Mouse (Mus musculus) midbrain, embryonic 13.5 days (tissue): ENCODE measurements around the gene Dlgap1. TPM values are rescaled to one million over a fixed set of nuclear protein-coding genes. Genes with fewer than 3 reads are reported as not detected.
A peak's percentile ranks its signal among the peaks of the same experiment; 100 is the strongest.

Experiments
- ATAC-seq: fragments of 200-750 bp; cut with Nextera tagmentation; 2 replicates; pipeline ENCODE4 v1.8.0; 2017; ENCODE audit warnings: mild to moderate bottlenecking, moderate TSS enrichment, moderate library complexity
- H3K27ac ChIP-seq: fragments of 300-500 bp; sonication (generic); 2 replicates; pipeline ENCODE4 v1.5.1; 2015; ENCODE audit warnings: inconsistent platforms, mild to moderate bottlenecking, moderate library complexity
- H3K27me3 ChIP-seq: fragments of 300-500 bp; sonication (generic); 2 replicates; pipeline ENCODE4 v1.6.1; 2015; ENCODE audit warnings: mild to moderate bottlenecking, inconsistent platforms
- H3K36me3 ChIP-seq: fragments of 300-500 bp; sonication (generic); 2 replicates; pipeline ENCODE4 v1.6.1; 2015; ENCODE audit warnings: mild to moderate bottlenecking, inconsistent platforms
- H3K4me1 ChIP-seq: fragments of 300-500 bp; sonication (generic); replicated peaks from 2 replicates; pipeline ENCODE4 v1.6.1; 2015; ENCODE audit warnings: inconsistent platforms
- H3K4me2 ChIP-seq: fragments of 300-500 bp; sonication (generic); replicated peaks from 2 replicates; pipeline ENCODE4 v1.6.1; 2015; ENCODE audit warnings: moderate library complexity, mild to moderate bottlenecking, inconsistent platforms
- H3K4me3 ChIP-seq: fragments of 300-500 bp; sonication (generic); replicated peaks from 2 replicates; pipeline ENCODE4 v1.5.1; 2015; ENCODE audit warnings: mild to moderate bottlenecking, inconsistent platforms
- H3K9ac ChIP-seq: fragments of 300-500 bp; sonication (generic); replicated peaks from 2 replicates; pipeline ENCODE4 v1.6.1; 2015; ENCODE audit warnings: mild to moderate bottlenecking, inconsistent platforms
- H3K9me3 ChIP-seq: fragments of 300-500 bp; sonication (generic); 2 replicates; pipeline ENCODE4 v1.6.1; 2016; ENCODE audit warnings: mild to moderate bottlenecking, inconsistent platforms
- WGBS: fragments of 180-500 bp; shearing (Covaris S2); methylation state at CpG from one replicate; pipeline ENCODE4 v1.1.7; 2015; 5-methylcytosine and 5-hydroxymethylcytosine counted together
- polyA plus RNA-seq: library from polyadenylated mRNA; unstranded; fragments of >200 nt; fragmentation: Nextera tagmentation; extraction: Ambion mirVana; gene quantifications from 2 replicates; pipeline ENCODE4 v1.2.1, GENCODE M21; 2015

The Dlgap1 gene
- 8.9 and 10.1 TPM in 2 replicates for polyA plus RNA-seq

DNA sequence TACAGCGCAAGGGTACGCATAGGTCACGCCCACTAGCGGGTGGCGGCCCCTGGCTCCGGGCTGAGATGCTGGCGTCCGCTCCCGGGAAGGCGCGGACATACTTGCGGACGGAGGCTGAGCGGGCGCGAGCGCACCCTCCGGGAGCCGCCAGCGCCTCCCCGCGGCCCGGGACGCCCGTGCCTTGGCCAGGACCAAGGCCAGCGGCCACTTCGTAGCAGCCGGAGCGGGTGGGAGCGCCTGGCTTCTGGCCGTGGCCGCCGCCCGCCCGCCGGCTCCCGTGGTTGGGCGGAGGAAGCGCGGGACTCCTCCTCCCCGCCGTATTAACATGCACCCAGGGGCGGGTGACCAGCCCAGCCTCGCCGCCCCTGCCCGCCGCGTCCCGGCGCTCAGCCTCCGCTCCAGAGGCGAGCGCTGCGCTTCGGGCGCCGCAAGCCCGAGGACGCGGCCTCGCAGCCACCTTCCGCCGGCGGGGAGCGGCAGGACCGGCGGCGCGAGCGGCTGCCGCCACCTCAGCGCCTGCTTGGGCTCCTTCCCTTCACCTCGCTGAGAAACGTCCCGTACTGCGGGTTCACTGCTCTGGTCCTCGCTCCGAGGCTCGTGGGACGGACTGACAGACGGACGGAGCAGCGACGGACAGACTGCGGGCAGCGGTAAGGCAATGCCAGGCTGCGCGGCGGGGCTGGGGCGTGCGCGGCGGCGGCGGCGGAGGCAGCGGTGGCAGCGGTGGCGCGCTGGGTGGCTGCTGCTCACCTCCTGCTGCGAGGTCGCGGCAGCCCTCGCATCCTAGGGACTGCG lies at the start of gene Dlgap1:
TSS of gene Dlgap1 (plus strand) at position 53 of the 795 bp plus-strand sequence.
- under 1% methylated on average over 92 of the region's 105 CpGs for WGBS
- H3K27ac ChIP-seq = peak within 1 kb of the TSS; percentile 81
- peaks cover 20% of the 10 kb centered on the region for H3K4me1 ChIP-seq
- H3K27me3 ChIP-seq = peaks cover 8% of the 10 kb centered on the region; the same call in 1 of the 2 replicates
- H3K36me3 ChIP-seq = no peaks in the 10 kb centered on the region
- ATAC-seq = peak; percentile 96
- peak within 1 kb of the TSS; percentile 64 for H3K4me3 ChIP-seq
- H3K4me2 ChIP-seq = peak within 1 kb of the TSS; percentile 93
- no peaks in the 10 kb centered on the region for H3K9me3 ChIP-seq
- peak within 1 kb of the TSS; percentile 80 for H3K9ac ChIP-seq

GRCm38 (mm10) chr17:69954936-69955335 lies 13.9 kb upstream of the Dlgap1 start:
- H3K27ac ChIP-seq = no peak overlapping the region
- H3K9me3 ChIP-seq = no peaks in the 10 kb centered on the region
- H3K36me3 ChIP-seq = no peaks in the 10 kb centered on the region
- H3K27me3 ChIP-seq = no peaks in the 10 kb centered on the region
- whole genome bisulfite sequencing = 85% methylated on average over 1 of the region's 1 CpGs
- H3K4me3 ChIP-seq = no peak overlapping the region
- ATAC-seq = no peak
- H3K9ac ChIP-seq = no peak overlapping the region
- no peak overlapping the region for H3K4me2 ChIP-seq
- H3K4me1 ChIP-seq = no peaks in the 10 kb centered on the region

DNA sequence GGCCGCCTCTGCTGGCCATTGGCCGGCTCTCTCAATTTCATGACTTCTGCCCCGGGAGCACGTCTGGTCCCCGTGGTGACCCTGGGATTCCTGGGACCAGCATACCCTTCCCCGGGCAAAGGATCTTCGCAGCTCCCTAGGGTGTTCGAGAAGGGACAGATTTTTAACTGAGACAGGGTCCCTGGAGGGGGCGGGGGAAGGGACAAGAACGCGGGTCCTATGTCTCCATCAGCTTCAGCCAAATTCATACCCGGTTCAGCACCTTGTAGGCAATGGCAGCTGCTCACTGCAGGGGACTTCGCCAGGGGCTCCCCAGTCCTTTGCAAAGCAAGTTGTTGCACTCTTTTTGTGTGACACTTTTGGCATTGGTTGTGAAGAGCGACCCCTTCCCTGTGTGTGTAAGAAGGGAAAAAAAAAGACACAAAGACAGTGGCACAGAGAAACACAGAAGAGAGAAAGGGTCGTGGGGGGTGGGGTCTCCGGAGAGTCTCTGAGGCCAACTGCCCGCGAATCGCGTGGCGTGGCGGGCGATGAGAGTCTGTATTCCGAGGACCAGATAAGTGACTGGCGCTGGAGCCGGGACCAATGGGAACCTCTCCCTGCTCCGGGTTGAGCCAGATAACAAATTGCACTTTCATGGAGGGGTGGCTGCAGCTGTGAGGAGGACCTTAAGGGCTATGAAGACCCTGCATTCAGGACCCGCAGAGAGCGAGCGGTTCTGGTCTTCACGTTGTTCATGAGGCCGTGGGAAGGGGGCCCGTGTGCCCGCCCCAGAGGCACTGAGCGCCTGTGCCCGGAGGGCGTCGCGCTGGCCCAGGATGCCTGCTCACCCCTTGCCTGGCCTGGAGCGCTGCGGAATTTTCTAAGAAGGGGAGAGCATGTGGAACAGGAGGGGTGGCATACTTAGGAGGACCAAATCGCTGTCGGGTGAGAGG lies 1.2 kb downstream of the Dlgap1 start:
- Histone ChIP-seq H3K9me3 (no peaks in the 10 kb centered on the region), H3K4me3 (peak overlapping the region; percentile 64), H3K36me3 (no peaks in the 10 kb centered on the region), H3K27me3 (peaks cover 8% of the 10 kb centered on the region; the same call in 1 of the 2 replicates), H3K9ac (peak overlapping the region; percentile 80), H3K27ac (peak overlapping the region; percentile 81), H3K4me1 (peaks cover 20% of the 10 kb centered on the region), H3K4me2 (peak overlapping the region; percentile 93)
- 1% methylated on average over 43 of the region's 43 CpGs for WGBS
- peak; percentile 32 for ATAC-seq

- Histone ChIP-seq H3K9ac (no peak overlapping the region), H3K4me3 (no peak overlapping the region), H3K27me3 (peaks cover 8% of the 10 kb centered on the region; the same call in 1 of the 2 replicates), H3K4me2 (no peak overlapping the region), H3K9me3 (no peaks in the 10 kb centered on the region), H3K27ac (no peak overlapping the region), H3K36me3 (no peaks in the 10 kb centered on the region), H3K4me1 (peaks cover 20% of the 10 kb centered on the region)
- WGBS = 91% methylated on average over 3 of the region's 3 CpGs
- no peak for ATAC-seq
Measured at GRCm38 (mm10) chr17:69973081-69973480, 4.2 kb downstream of the Dlgap1 start.

DNA sequence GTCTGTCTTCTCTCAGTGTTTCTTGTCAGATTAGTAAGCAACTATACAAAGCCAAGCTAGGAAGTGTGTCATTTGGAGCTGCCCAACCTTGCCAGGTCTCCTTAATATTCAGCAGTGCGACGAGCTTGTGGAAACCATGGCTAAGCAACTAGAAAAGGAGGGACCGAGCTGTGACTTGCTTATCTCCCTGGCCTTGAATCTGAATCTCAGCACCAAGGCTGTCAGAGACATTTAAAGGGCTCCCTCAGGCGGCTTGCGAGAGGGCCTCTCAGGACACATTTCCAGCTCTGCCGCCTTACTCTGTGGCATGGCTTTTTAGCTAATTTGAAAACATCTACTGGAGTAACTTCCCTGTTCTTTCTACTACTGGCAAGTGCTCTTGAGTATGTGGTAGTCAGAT lies 5.1 kb downstream of the Dlgap1 start:
- peaks cover 15% of the 10 kb centered on the region for H3K4me1 ChIP-seq
- H3K4me3 ChIP-seq = no peak overlapping the region
- no peak for ATAC-seq
- H3K4me2 ChIP-seq = no peak overlapping the region
- no peaks in the 10 kb centered on the region for H3K9me3 ChIP-seq
- H3K27me3 ChIP-seq = peaks cover 8% of the 10 kb centered on the region; the same call in 1 of the 2 replicates
- no peak overlapping the region for H3K9ac ChIP-seq
- WGBS = 61% methylated on average over 6 of the region's 6 CpGs
- no peak overlapping the region for H3K27ac ChIP-seq
- H3K36me3 ChIP-seq = no peaks in the 10 kb centered on the region

DNA sequence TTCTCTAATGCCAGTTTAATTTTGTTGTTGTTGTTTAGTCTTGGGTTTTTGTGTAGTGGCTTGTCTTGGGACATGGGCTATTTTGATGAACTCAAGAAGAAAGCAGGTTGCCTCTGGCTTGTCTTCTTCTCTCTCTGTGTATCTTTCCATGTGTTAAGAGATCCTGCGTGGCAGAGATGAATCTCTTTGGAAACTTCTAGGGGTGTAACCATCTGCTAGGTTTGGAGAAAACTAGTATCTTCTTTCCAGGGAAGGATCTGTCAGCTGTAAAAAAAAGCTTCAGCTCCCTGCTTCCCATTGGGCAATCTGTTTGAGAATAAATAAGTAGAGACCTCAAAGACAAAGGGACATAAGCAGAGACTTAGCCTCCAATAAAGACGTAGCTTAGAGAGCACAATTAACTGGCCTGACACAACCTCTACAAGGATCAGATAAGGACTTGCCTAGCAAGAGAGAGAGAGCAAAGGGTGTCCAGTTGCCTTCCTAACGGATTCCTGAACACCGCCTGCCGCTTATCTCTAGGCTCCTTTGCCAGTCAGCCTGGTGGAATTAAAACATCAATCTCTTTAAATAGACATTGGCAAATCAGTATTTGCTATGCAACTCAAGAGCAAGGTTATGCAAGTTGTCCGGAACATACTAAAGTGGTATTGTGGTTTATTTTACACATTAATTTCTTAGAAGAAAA lies 13.5 kb downstream of the Dlgap1 start:
- WGBS = 67% methylated on average over 6 of the region's 6 CpGs
- H3K4me3 ChIP-seq = no peak overlapping the region
- H3K27me3 ChIP-seq = no peaks in the 10 kb centered on the region
- no peak overlapping the region for H3K27ac ChIP-seq
- no peaks in the 10 kb centered on the region for H3K4me1 ChIP-seq
- no peaks in the 10 kb centered on the region for H3K36me3 ChIP-seq
- no peak overlapping the region for H3K9ac ChIP-seq
- H3K4me2 ChIP-seq = no peak overlapping the region
- ATAC-seq = no peak
- no peaks in the 10 kb centered on the region for H3K9me3 ChIP-seq

GRCm38 (mm10) chr17:69996406-69996805 lies 27.5 kb downstream of the Dlgap1 start:
- Histone ChIP-seq H3K36me3 (no peaks in the 10 kb centered on the region), H3K4me2 (no peak overlapping the region), H3K9me3 (no peaks in the 10 kb centered on the region), H3K4me1 (no peaks in the 10 kb centered on the region), H3K27me3 (no peaks in the 10 kb centered on the region), H3K4me3 (no peak overlapping the region), H3K9ac (no peak overlapping the region), H3K27ac (no peak overlapping the region)
- WGBS = 85% methylated on average over 2 of the region's 2 CpGs
- no peak for ATAC-seq

- H3K9me3 ChIP-seq = no peaks in the 10 kb centered on the region
- H3K27me3 ChIP-seq = no peaks in the 10 kb centered on the region
- H3K36me3 ChIP-seq = no peaks in the 10 kb centered on the region
- no peak overlapping the region for H3K27ac ChIP-seq
- ATAC-seq = no peak
- no peak overlapping the region for H3K4me3 ChIP-seq
- no peak overlapping the region for H3K4me2 ChIP-seq
- H3K9ac ChIP-seq = no peak overlapping the region
- WGBS = 91% methylated on average over 3 of the region's 3 CpGs
- no peaks in the 10 kb centered on the region for H3K4me1 ChIP-seq
Measured at GRCm38 (mm10) chr17:70002026-70002425, 33.2 kb downstream of the Dlgap1 start.

- 76% methylated on average over 6 of the region's 6 CpGs for WGBS
Measured at GRCm38 (mm10) chr17:70004628-70005027, 35.8 kb downstream of the Dlgap1 start.

DNA sequence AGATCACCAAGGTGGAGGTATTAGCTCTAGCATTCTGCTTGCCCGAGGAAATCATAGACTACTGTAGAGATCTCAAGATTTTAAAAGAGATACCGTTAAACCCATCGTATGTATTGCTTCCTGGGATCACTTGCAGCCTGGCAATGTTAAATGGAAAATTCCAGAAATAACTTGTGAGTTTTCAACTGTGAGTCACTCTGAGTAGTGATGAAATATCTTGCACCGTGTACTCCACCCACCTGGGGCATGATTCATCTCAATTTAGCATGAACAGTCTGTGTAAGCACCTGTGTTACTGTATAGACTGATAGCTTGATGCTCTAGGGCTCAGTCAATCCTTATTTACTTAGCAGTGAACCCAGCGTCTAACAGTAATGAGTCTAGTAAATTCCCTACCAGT lies 38.7 kb downstream of the Dlgap1 start:
- no peak for ATAC-seq
- H3K9ac ChIP-seq = no peak overlapping the region

More at GRCm38 (mm10) chr17:70004628-70005027, 35.8 kb downstream of the Dlgap1 start:
- Histone ChIP-seq H3K4me2 (no peak overlapping the region), H3K9ac (no peak overlapping the region), H3K36me3 (no peaks in the 10 kb centered on the region), H3K27ac (no peak overlapping the region), H3K4me3 (no peak overlapping the region), H3K27me3 (no peaks in the 10 kb centered on the region), H3K9me3 (no peaks in the 10 kb centered on the region), H3K4me1 (no peaks in the 10 kb centered on the region)
- ATAC-seq = no peak

GRCm38 (mm10) chr17:70016511-70016910 lies 47.6 kb downstream of the Dlgap1 start:
- H3K36me3 ChIP-seq = no peaks in the 10 kb centered on the region
- H3K4me3 ChIP-seq = no peak overlapping the region
- 69% methylated on average over 7 of the region's 7 CpGs for WGBS
- no peak for ATAC-seq
- no peak overlapping the region for H3K9ac ChIP-seq
- no peak overlapping the region for H3K27ac ChIP-seq
- H3K9me3 ChIP-seq = no peaks in the 10 kb centered on the region
- H3K4me1 ChIP-seq = no peaks in the 10 kb centered on the region
- no peak overlapping the region for H3K4me2 ChIP-seq
- H3K27me3 ChIP-seq = no peaks in the 10 kb centered on the region

More for the DNA sequence above, 38.7 kb downstream of the Dlgap1 start:
- H3K4me1 ChIP-seq = no peaks in the 10 kb centered on the region
- H3K4me2 ChIP-seq = no peak overlapping the region
- no peaks in the 10 kb centered on the region for H3K9me3 ChIP-seq
- no peaks in the 10 kb centered on the region for H3K36me3 ChIP-seq
- WGBS = 89% methylated on average over 5 of the region's 5 CpGs
- no peak overlapping the region for H3K4me3 ChIP-seq
- H3K27me3 ChIP-seq = no peaks in the 10 kb centered on the region
- no peak overlapping the region for H3K27ac ChIP-seq
